Comparison of ENCODE assay signal across 7 mouse cellular contexts in the genomic region with DNA sequence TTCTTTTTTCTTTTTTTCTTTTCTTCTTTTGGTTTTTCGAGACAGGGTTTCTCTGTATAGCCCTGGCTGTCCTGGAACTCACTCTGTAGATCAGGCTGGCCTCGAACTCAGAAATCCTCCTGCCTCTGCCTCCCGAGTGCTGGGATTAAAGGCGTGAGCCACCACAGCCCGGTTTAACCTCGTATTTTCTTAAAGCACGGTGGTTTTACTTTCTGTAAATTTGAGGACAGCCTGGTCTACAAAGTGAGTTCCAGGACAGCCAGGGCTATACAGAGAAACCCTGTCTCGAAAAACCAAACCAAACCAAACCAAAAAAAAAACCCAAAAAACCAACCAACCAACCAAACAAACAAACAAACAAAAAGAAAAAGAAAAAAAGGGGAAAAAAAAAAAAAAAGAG. TPM values are rescaled to one million over a fixed set of nuclear protein-coding genes. Genes with fewer than 3 reads are reported as not detected.
DNase-seq lines count a peak whose midpoint lies in the region; ATAC-seq and TF ChIP-seq lines count a peak whose summit lies in the region.
"Not testable (repeated sequence)": the region's sequence is repeated elsewhere in the genome, so short reads cannot be mapped to it uniquely, and the experiment has no call there.

No protein-coding gene starts in this region.

- H3K4me2 ChIP-seq in forebrain, embryonic 15.5 days (replicated peaks): peak overlapping the region; percentile 81
- H3K4me2 ChIP-seq in kidney, embryonic 15.5 days: peak overlapping the region; percentile 87
- H3K4me2 ChIP-seq in liver, embryonic 12.5 days: peak overlapping the region; percentile 94

- H3K9me3 ChIP-seq in embryonic facial prominence, embryonic 10.5 days; forebrain, embryonic 15.5 days; hindbrain, embryonic 10.5 days; kidney, embryonic 15.5 days (replicated peaks); liver, embryonic 12.5 days (replicated peaks); midbrain, embryonic 10.5 days (replicated peaks): not testable (repeated sequence)

- TF ChIP-seq POLR2A in olfactory bulb, adult 2 months (IDR thresholded peaks at IDR 0.05; ENCODE audit: insufficient read depth, low read depth, low read length): not testable (repeated sequence)

- H3K36me3 ChIP-seq in embryonic facial prominence, embryonic 10.5 days (replicated peaks); forebrain, embryonic 15.5 days; hindbrain, embryonic 10.5 days; kidney, embryonic 15.5 days; liver, embryonic 12.5 days; midbrain, embryonic 10.5 days: not testable (repeated sequence)

- not testable (repeated sequence) for TF ChIP-seq CTCF in olfactory bulb, adult 2 months (IDR thresholded peaks at IDR 0.05; ENCODE audit: insufficient read depth, low read depth, low read length)

- H3K27ac ChIP-seq in embryonic facial prominence, embryonic 10.5 days (replicated peaks); hindbrain, embryonic 10.5 days; midbrain, embryonic 10.5 days (replicated peaks); olfactory bulb, adult 2 months (ENCODE audit: insufficient read depth, low read depth, low read length): not testable (repeated sequence)
- H3K27ac ChIP-seq in forebrain, embryonic 15.5 days (replicated peaks): peak overlapping the region; percentile 90; the same call in 1 of the 2 replicates
- H3K27ac ChIP-seq in kidney, embryonic 15.5 days: peak overlapping the region; percentile 94; the same call in 1 of the 2 replicates
- peak overlapping the region; percentile 91 for H3K27ac ChIP-seq in liver, embryonic 12.5 days

- WGBS in embryonic facial prominence, embryonic 10.5 days: 65% methylated on average over 8 of the region's 8 CpGs
- 61% methylated on average over 8 of the region's 8 CpGs for WGBS in forebrain, embryonic 15.5 days
- 58% methylated on average over 8 of the region's 8 CpGs for WGBS in hindbrain, embryonic 10.5 days
- 65% methylated on average over 8 of the region's 8 CpGs for WGBS in kidney, embryonic 15.5 days
- 47% methylated on average over 8 of the region's 8 CpGs for WGBS in liver, embryonic 12.5 days (ENCODE audit: insufficient replicate concordance)
- 67% methylated on average over 8 of the region's 8 CpGs for WGBS in midbrain, embryonic 10.5 days
- WGBS in olfactory bulb, adult 2 months: 64% methylated on average over 8 of the region's 8 CpGs

- not testable (repeated sequence) for DNase-seq in embryonic facial prominence, embryonic 10.5 days (ENCODE audit: low spot score); hindbrain, embryonic 10.5 days (ENCODE audit: low spot score); midbrain, embryonic 10.5 days (ENCODE audit: low spot score)

- H3K27me3 ChIP-seq in embryonic facial prominence, embryonic 10.5 days (replicated peaks; ENCODE audit: low read depth, poor library complexity, severe bottlenecking): peaks cover 27% of the 10 kb centered on the region
- H3K27me3 ChIP-seq in forebrain, embryonic 15.5 days; kidney, embryonic 15.5 days: not testable (repeated sequence)
- H3K27me3 ChIP-seq in hindbrain, embryonic 10.5 days (ENCODE audit: insufficient read depth, poor library complexity, severe bottlenecking): peaks cover 17% of the 10 kb centered on the region
- peaks cover 10% of the 10 kb centered on the region; the same call in 1 of the 2 replicates for H3K27me3 ChIP-seq in liver, embryonic 12.5 days (replicated peaks)
- peaks cover 27% of the 10 kb centered on the region for H3K27me3 ChIP-seq in midbrain, embryonic 10.5 days (ENCODE audit: low read depth, poor library complexity, severe bottlenecking)

- not testable (repeated sequence) for ATAC-seq in forebrain, embryonic 15.5 days (replicated peaks); kidney, embryonic 15.5 days (replicated peaks; ENCODE audit: low FRiP score); liver, embryonic 12.5 days

- H3K4me1 ChIP-seq in embryonic facial prominence, embryonic 10.5 days: peaks cover 12% of the 10 kb centered on the region
- not testable (repeated sequence) for H3K4me1 ChIP-seq in forebrain, embryonic 15.5 days; olfactory bulb, adult 2 months (ENCODE audit: control insufficient read depth, insufficient read depth, low read length)
- peaks cover 13% of the 10 kb centered on the region; the same call in 1 of the 2 replicates for H3K4me1 ChIP-seq in hindbrain, embryonic 10.5 days (replicated peaks)
- H3K4me1 ChIP-seq in kidney, embryonic 15.5 days: peaks cover 11% of the 10 kb centered on the region
- H3K4me1 ChIP-seq in liver, embryonic 12.5 days: peaks cover 51% of the 10 kb centered on the region
- H3K4me1 ChIP-seq in midbrain, embryonic 10.5 days: peaks cover 15% of the 10 kb centered on the region

- not testable (repeated sequence) for H3K9ac ChIP-seq in forebrain, embryonic 15.5 days (replicated peaks)
- H3K9ac ChIP-seq in kidney, embryonic 15.5 days: peak overlapping the region; percentile 73; the same call in 1 of the 2 replicates
- H3K9ac ChIP-seq in liver, embryonic 12.5 days: peak overlapping the region; percentile 89

- peak overlapping the region; percentile 82 for H3K4me3 ChIP-seq in embryonic facial prominence, embryonic 10.5 days
- H3K4me3 ChIP-seq in forebrain, embryonic 15.5 days: peak overlapping the region; percentile 58
- H3K4me3 ChIP-seq in hindbrain, embryonic 10.5 days: peak overlapping the region; percentile 79
- H3K4me3 ChIP-seq in kidney, embryonic 15.5 days (replicated peaks): peak overlapping the region; percentile 82
- peak overlapping the region; percentile 79 for H3K4me3 ChIP-seq in liver, embryonic 12.5 days
- H3K4me3 ChIP-seq in midbrain, embryonic 10.5 days: peak overlapping the region; percentile 83
- peak overlapping the region; percentile 91; the same call in 1 of the 2 replicates for H3K4me3 ChIP-seq in olfactory bulb, adult 2 months (ENCODE audit: insufficient read depth, low read depth, low read length)

RNA-seq across cellular contexts. Expression of gene Haao, which starts 13.2 kb away (rescaled TPM):
- polyA plus RNA-seq in embryonic facial prominence, embryonic 10.5 days (2016; fragmentation: Nextera tagmentation; extraction: Ambion mirVana): not detected in 2 replicates
- 0.13 TPM in 1 of 2 replicates, not detected in the other for polyA plus RNA-seq in forebrain, embryonic 15.5 days (2015; fragmentation: Nextera tagmentation; extraction: Ambion mirVana)
- polyA plus RNA-seq in hindbrain, embryonic 10.5 days (2016; fragmentation: Nextera tagmentation; extraction: Ambion mirVana): 0.41 and 0.54 TPM in 2 replicates
- polyA plus RNA-seq in kidney, embryonic 15.5 days (2015; fragmentation: Nextera tagmentation; extraction: Ambion mirVana): 1.8 and 2.3 TPM in 2 replicates
- 7.1 and 7.7 TPM in 2 replicates for polyA plus RNA-seq in liver, embryonic 12.5 days (2016; fragmentation: Nextera tagmentation; extraction: Ambion mirVana)
- polyA plus RNA-seq in midbrain, embryonic 10.5 days (2016; fragmentation: Nextera tagmentation; extraction: Ambion mirVana): 0.11 and 0.27 TPM in 2 replicates
- not detected in 2 replicates for polyA plus RNA-seq in olfactory bulb, adult 2 months (2012; ENCODE audit: insufficient read depth, insufficient read length, low replicate concordance, missing spikeins)
